Mouse (Mus musculus): Measurements from ENCODE around the gene Agpat2. TPM values are rescaled to one million over a fixed set of nuclear protein-coding genes. Genes with fewer than 3 reads are reported as not detected.

Agpat2 gene
- total RNA-seq, 2 experiments from 2014 or later, result 9.9 to 14.8 TPM

GRCm38 (mm10) chr2:26582741-26583140, 21.5 kb downstream of the Agpat2 start:
- ATAC-seq (replicated peaks; ENCODE audit: low FRiP score, low TSS enrichment, poor library complexity, severe bottlenecking), result no peak

- ATAC-seq (replicated peaks; ENCODE audit: low FRiP score, low TSS enrichment, poor library complexity, severe bottlenecking), result no peak
These were observed 22.0 kb downstream of the Agpat2 start for GRCm38 (mm10) chr2:26582203-26582602.

GRCm38 (mm10) chr2:26580751-26581150, 23.5 kb downstream of the Agpat2 start:
- ATAC-seq (replicated peaks; ENCODE audit: low FRiP score, low TSS enrichment, poor library complexity, severe bottlenecking), result no peak

GRCm38 (mm10) chr2:26579714-26580113, 24.5 kb downstream of the Agpat2 start, which contains the start of gene Egfl7:
TSS of gene Egfl7 (plus strand) at chr2:26580014.
- ATAC-seq (replicated peaks; ENCODE audit: low FRiP score, low TSS enrichment, poor library complexity, severe bottlenecking), result no peak

- no peak for ATAC-seq (replicated peaks; ENCODE audit: low FRiP score, low TSS enrichment, poor library complexity, severe bottlenecking)
These were observed 25.8 kb downstream of the Agpat2 start for GRCm38 (mm10) chr2:26578369-26578768.

GRCm38 (mm10) chr2:26576462-26576861, 27.8 kb downstream of the Agpat2 start:
- no peak for ATAC-seq (replicated peaks; ENCODE audit: low FRiP score, low TSS enrichment, poor library complexity, severe bottlenecking)

- no peak for ATAC-seq (replicated peaks; ENCODE audit: low FRiP score, low TSS enrichment, poor library complexity, severe bottlenecking)
These were observed 28.4 kb downstream of the Agpat2 start for GRCm38 (mm10) chr2:26575865-26576264.

- no peak for ATAC-seq (replicated peaks; ENCODE audit: low FRiP score, low TSS enrichment, poor library complexity, severe bottlenecking)
These were observed 28.8 kb downstream of the Agpat2 start for GRCm38 (mm10) chr2:26575378-26575777.

GRCm38 (mm10) chr2:26574862-26575261, 29.4 kb downstream of the Agpat2 start:
- no peak for ATAC-seq (replicated peaks; ENCODE audit: low FRiP score, low TSS enrichment, poor library complexity, severe bottlenecking)

- no peak for ATAC-seq (replicated peaks; ENCODE audit: low FRiP score, low TSS enrichment, poor library complexity, severe bottlenecking)
These were observed 30.4 kb downstream of the Agpat2 start for GRCm38 (mm10) chr2:26573807-26574206.

GRCm38 (mm10) chr2:26573396-26573795, 30.8 kb downstream of the Agpat2 start:
- peak; percentile 17; the same call in 1 of the 2 replicates for ATAC-seq (replicated peaks; ENCODE audit: low FRiP score, low TSS enrichment, poor library complexity, severe bottlenecking)

- peak; percentile 8; the same call in 1 of the 2 replicates for ATAC-seq (replicated peaks; ENCODE audit: low FRiP score, low TSS enrichment, poor library complexity, severe bottlenecking)
These were observed 32.4 kb downstream of the Agpat2 start for GRCm38 (mm10) chr2:26571826-26572225.

GRCm38 (mm10) chr2:26571400-26571799, 32.8 kb downstream of the Agpat2 start:
- no peak for ATAC-seq (replicated peaks; ENCODE audit: low FRiP score, low TSS enrichment, poor library complexity, severe bottlenecking)

GRCm38 (mm10) chr2:26570034-26570433, 34.2 kb downstream of the Agpat2 start:
- peak; percentile 51; the same call in 1 of the 2 replicates for ATAC-seq (replicated peaks; ENCODE audit: low FRiP score, low TSS enrichment, poor library complexity, severe bottlenecking)

GRCm38 (mm10) chr2:26566221-26566620, 38.0 kb downstream of the Agpat2 start:
- ATAC-seq (replicated peaks; ENCODE audit: low FRiP score, low TSS enrichment, poor library complexity, severe bottlenecking), result peak; percentile 81

GRCm38 (mm10) chr2:26561351-26562016, 42.7 kb downstream of the Agpat2 start:
- peak; percentile 65 for ATAC-seq (replicated peaks; ENCODE audit: low FRiP score, low TSS enrichment, poor library complexity, severe bottlenecking)

- ATAC-seq (replicated peaks; ENCODE audit: low FRiP score, low TSS enrichment, poor library complexity, severe bottlenecking), result no peak
These were observed 43.7 kb downstream of the Agpat2 start for GRCm38 (mm10) chr2:26560506-26560905.

GRCm38 (mm10) chr2:26556535-26556993, 47.7 kb downstream of the Agpat2 start:
- no peak for ATAC-seq (replicated peaks; ENCODE audit: low FRiP score, low TSS enrichment, poor library complexity, severe bottlenecking)

GRCm38 (mm10) chr2:26555076-26555475, 49.1 kb downstream of the Agpat2 start:
- ATAC-seq (replicated peaks; ENCODE audit: low FRiP score, low TSS enrichment, poor library complexity, severe bottlenecking), result no peak

GRCm38 (mm10) chr2:26553904-26554303, 50.3 kb downstream of the Agpat2 start:
- ATAC-seq (replicated peaks; ENCODE audit: low FRiP score, low TSS enrichment, poor library complexity, severe bottlenecking), result no peak

GRCm38 (mm10) chr2:26552066-26552465, 52.2 kb downstream of the Agpat2 start:
- ATAC-seq (replicated peaks; ENCODE audit: low FRiP score, low TSS enrichment, poor library complexity, severe bottlenecking), result no peak
